Mouse (Mus musculus): ENCODE measurements around the gene Pik3r2. TPM values are rescaled to one million over a fixed set of nuclear protein-coding genes. Genes with fewer than 3 reads are reported as not detected.

Gene Pik3r2
- polyA plus RNA-seq, 1 experiment, result 150 TPM

- no peak for DNase-seq (ENCODE audit: low read depth)
Observed at GRCm38 (mm10) chr8:70747211-70747890, 29.2 kb downstream of the Pik3r2 start.

GRCm38 (mm10) chr8:70746676-70747075 lies 29.8 kb downstream of the Pik3r2 start:
- TF ChIP-seq CTCF (IDR thresholded peaks at IDR 0.05; ENCODE audit: borderline replicate concordance, extremely low read depth, insufficient read depth, insufficient read length) (no peak), POLR2A (IDR thresholded peaks at IDR 0.05; ENCODE audit: borderline replicate concordance, extremely low read depth, insufficient read depth, insufficient read length, poor library complexity, severe bottlenecking) (no peak)
- no peak for DNase-seq (ENCODE audit: low read depth)

More at GRCm38 (mm10) chr8:70747211-70747890, 29.2 kb downstream of the Pik3r2 start:
- TF ChIP-seq POLR2A (IDR thresholded peaks at IDR 0.05; ENCODE audit: borderline replicate concordance, extremely low read depth, insufficient read depth, insufficient read length, poor library complexity, severe bottlenecking), result no peak
- TF ChIP-seq CTCF (IDR thresholded peaks at IDR 0.05; ENCODE audit: borderline replicate concordance, extremely low read depth, insufficient read depth, insufficient read length), result no peak

- no peak for TF ChIP-seq POLR2A (IDR thresholded peaks at IDR 0.05; ENCODE audit: borderline replicate concordance, extremely low read depth, insufficient read depth, insufficient read length, poor library complexity, severe bottlenecking)
- TF ChIP-seq CTCF (IDR thresholded peaks at IDR 0.05; ENCODE audit: borderline replicate concordance, extremely low read depth, insufficient read depth, insufficient read length), result no peak
- DNase-seq (ENCODE audit: low read depth), result no peak
Observed at GRCm38 (mm10) chr8:70745691-70746220, 30.8 kb downstream of the Pik3r2 start.

GRCm38 (mm10) chr8:70744806-70745205 lies 31.7 kb downstream of the Pik3r2 start:
- TF ChIP-seq CTCF (IDR thresholded peaks at IDR 0.05; ENCODE audit: borderline replicate concordance, extremely low read depth, insufficient read depth, insufficient read length) (no peak), POLR2A (IDR thresholded peaks at IDR 0.05; ENCODE audit: borderline replicate concordance, extremely low read depth, insufficient read depth, insufficient read length, poor library complexity, severe bottlenecking) (no peak)
- DNase-seq (ENCODE audit: low read depth), result no peak

GRCm38 (mm10) chr8:70743656-70744590 lies 32.6 kb downstream of the Pik3r2 start:
- peak; percentile 51 for DNase-seq (ENCODE audit: low read depth)
- no peak for TF ChIP-seq CTCF (IDR thresholded peaks at IDR 0.05; ENCODE audit: borderline replicate concordance, extremely low read depth, insufficient read depth, insufficient read length)
- TF ChIP-seq POLR2A (IDR thresholded peaks at IDR 0.05; ENCODE audit: borderline replicate concordance, extremely low read depth, insufficient read depth, insufficient read length, poor library complexity, severe bottlenecking), result no peak

- no peak for DNase-seq (ENCODE audit: low read depth)
- TF ChIP-seq POLR2A (IDR thresholded peaks at IDR 0.05; ENCODE audit: borderline replicate concordance, extremely low read depth, insufficient read depth, insufficient read length, poor library complexity, severe bottlenecking) (no peak), CTCF (IDR thresholded peaks at IDR 0.05; ENCODE audit: borderline replicate concordance, extremely low read depth, insufficient read depth, insufficient read length) (no peak)
Observed at GRCm38 (mm10) chr8:70742981-70743655, 33.4 kb downstream of the Pik3r2 start.

- no peak for DNase-seq (ENCODE audit: low read depth)
- TF ChIP-seq POLR2A (IDR thresholded peaks at IDR 0.05; ENCODE audit: borderline replicate concordance, extremely low read depth, insufficient read depth, insufficient read length, poor library complexity, severe bottlenecking) (no peak), CTCF (IDR thresholded peaks at IDR 0.05; ENCODE audit: borderline replicate concordance, extremely low read depth, insufficient read depth, insufficient read length) (no peak)
Observed at GRCm38 (mm10) chr8:70742176-70742575, 34.3 kb downstream of the Pik3r2 start.

GRCm38 (mm10) chr8:70741661-70742060 lies 34.9 kb downstream of the Pik3r2 start:
- no peak for TF ChIP-seq POLR2A (IDR thresholded peaks at IDR 0.05; ENCODE audit: borderline replicate concordance, extremely low read depth, insufficient read depth, insufficient read length, poor library complexity, severe bottlenecking)
- TF ChIP-seq CTCF (IDR thresholded peaks at IDR 0.05; ENCODE audit: borderline replicate concordance, extremely low read depth, insufficient read depth, insufficient read length), result no peak
- no peak for DNase-seq (ENCODE audit: low read depth)

GRCm38 (mm10) chr8:70738211-70738610 lies 38.3 kb downstream of the Pik3r2 start:
- no peak for DNase-seq (ENCODE audit: low read depth)

GRCm38 (mm10) chr8:70737705-70738104 lies 38.8 kb downstream of the Pik3r2 start:
- DNase-seq (ENCODE audit: low read depth), result no peak
- TF ChIP-seq CTCF (IDR thresholded peaks at IDR 0.05; ENCODE audit: borderline replicate concordance, extremely low read depth, insufficient read depth, insufficient read length), result no peak
- TF ChIP-seq POLR2A (IDR thresholded peaks at IDR 0.05; ENCODE audit: borderline replicate concordance, extremely low read depth, insufficient read depth, insufficient read length, poor library complexity, severe bottlenecking), result no peak

More at GRCm38 (mm10) chr8:70738211-70738610, 38.3 kb downstream of the Pik3r2 start:
- TF ChIP-seq CTCF (IDR thresholded peaks at IDR 0.05; ENCODE audit: borderline replicate concordance, extremely low read depth, insufficient read depth, insufficient read length), result no peak
- TF ChIP-seq POLR2A (IDR thresholded peaks at IDR 0.05; ENCODE audit: borderline replicate concordance, extremely low read depth, insufficient read depth, insufficient read length, poor library complexity, severe bottlenecking), result no peak

- TF ChIP-seq POLR2A (IDR thresholded peaks at IDR 0.05; ENCODE audit: borderline replicate concordance, extremely low read depth, insufficient read depth, insufficient read length, poor library complexity, severe bottlenecking) (no peak), CTCF (IDR thresholded peaks at IDR 0.05; ENCODE audit: borderline replicate concordance, extremely low read depth, insufficient read depth, insufficient read length) (no peak)
- DNase-seq (ENCODE audit: low read depth), result no peak
Observed at GRCm38 (mm10) chr8:70730956-70731355, 45.6 kb downstream of the Pik3r2 start.
